In the genomic region with DNA sequence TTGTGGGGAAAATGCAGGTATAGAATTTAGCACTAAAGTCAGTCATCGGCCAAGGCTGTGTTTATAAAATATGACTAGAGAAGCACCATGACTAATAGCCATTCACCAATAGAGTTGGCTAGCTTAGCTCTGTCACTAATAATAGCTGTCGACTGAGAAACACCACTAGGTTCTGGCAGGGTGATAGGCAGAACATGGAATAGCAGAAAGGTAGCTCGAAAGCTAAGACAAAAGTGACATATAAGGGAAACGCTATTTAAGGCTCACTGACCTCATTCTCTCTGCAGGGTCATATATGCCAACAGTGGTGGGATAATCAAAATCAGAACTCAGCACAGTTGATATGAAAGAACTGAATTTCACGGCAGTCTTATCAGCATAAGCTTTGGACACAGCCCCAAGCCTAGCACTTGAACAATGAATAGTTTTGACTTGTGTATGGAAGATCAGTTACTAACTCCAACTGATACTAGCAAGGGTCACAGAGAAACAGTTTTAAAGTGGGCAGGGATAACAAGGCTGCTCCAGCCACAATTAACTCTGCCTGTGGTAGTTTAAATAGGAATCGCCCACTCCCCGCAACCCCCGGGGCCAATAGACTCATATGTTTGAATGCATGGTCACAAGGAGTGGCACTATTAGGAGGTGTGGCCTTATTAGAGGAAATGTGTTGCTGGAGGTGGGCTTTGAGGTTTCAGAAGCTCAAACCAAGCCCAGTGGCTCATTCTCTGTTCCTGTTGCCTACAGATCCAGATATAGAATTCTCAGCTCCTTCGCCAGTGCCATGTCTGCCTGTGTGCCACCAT, we compare ENCODE assay signal across 16 mouse cellular contexts.
"Had no signal": no experiment of that assay in that cellular context is flagged by ENCODE, and none has a peak within 500 bp of the region (broad histone marks: within the 10 kb centered on the region; RNA-seq: fewer than 3 reads in every experiment).

No protein-coding gene starts in this region.

- H3K27ac ChIP-seq: kidney, postnatal 0 days; layer of hippocampus, adult 2 months; limb, embryonic 12.5 days; liver, embryonic 13.5 days; lung, embryonic 15.5 days; midbrain, embryonic 12.5 days; neural tube, embryonic 13.5 days; stomach, embryonic 15.5 days had no signal

- H3K4me3 ChIP-seq: layer of hippocampus, adult 2 months; limb, embryonic 12.5 days; liver, embryonic 13.5 days; lung, embryonic 15.5 days; midbrain, embryonic 12.5 days; neural tube, embryonic 13.5 days; stomach, embryonic 15.5 days had no signal

- H3K9ac ChIP-seq: limb, embryonic 12.5 days; liver, embryonic 13.5 days; liver, postnatal 0 days; lung, embryonic 15.5 days; midbrain, embryonic 12.5 days; neural tube, embryonic 13.5 days; stomach, embryonic 15.5 days had no signal

- ATAC-seq: liver, postnatal 0 days; midbrain, embryonic 16.5 days had no signal

- DNase-seq: kidney, postnatal 4 days; liver; liver, embryonic 13.5 days; liver, postnatal 0 days; retina, postnatal 1 day; right cerebral cortex, postnatal 4 days; spleen, adult 18-20 months; thymus, postnatal 36 days had no signal

- H3K4me2 ChIP-seq: limb, embryonic 12.5 days; liver, embryonic 13.5 days; lung, embryonic 15.5 days; midbrain, embryonic 12.5 days; neural tube, embryonic 13.5 days; stomach, embryonic 15.5 days had no signal

- H3K4me1 ChIP-seq: limb, embryonic 12.5 days; liver, embryonic 13.5 days; lung, embryonic 15.5 days; midbrain, embryonic 12.5 days; neural tube, embryonic 13.5 days; stomach, embryonic 15.5 days had no signal

- H3K36me3 ChIP-seq: limb, embryonic 12.5 days; liver, embryonic 13.5 days; lung, embryonic 15.5 days; midbrain, embryonic 12.5 days; neural tube, embryonic 13.5 days; stomach, embryonic 15.5 days had no signal

- H3K27me3 ChIP-seq: limb, embryonic 12.5 days; liver, embryonic 13.5 days; lung, embryonic 15.5 days; midbrain, embryonic 12.5 days; neural tube, embryonic 13.5 days; stomach, embryonic 15.5 days had no signal

- H3K9me3 ChIP-seq: limb, embryonic 12.5 days; liver, embryonic 13.5 days; lung, embryonic 15.5 days; midbrain, embryonic 12.5 days; neural tube, embryonic 13.5 days; stomach, embryonic 15.5 days had no signal
